Mouse (Mus musculus) T-helper 2 cell (primary cell): ENCODE measurements around the gene Prkce.

ENCODE experiments used
- in situ Hi-C: fragments of 300-600 bp; cut with MboI, MseI; formaldehyde crosslinking; loops from one replicate; pipeline ENCODE4 v1.15.1; 2025; ENCODE audit warnings: high pct_unique_total_duplicates

Gene Prkce

GRCm38 (mm10) chr17:86327958-86328357 is 160.4 kb downstream of the Prkce start:
- in situ Hi-C loops: loop anchor here (10.0 kb wide), 1 partner anchor 413 kb away; no protein-coding TSS in a partner anchor

GRCm38 (mm10) chr17:86329273-86330075 is 161.9 kb downstream of the Prkce start:
- in situ Hi-C loops: loop anchor here (10.0 kb wide), 1 partner anchor 415 kb away; no protein-coding TSS in a partner anchor

- in situ Hi-C loops: no loop called here
Measured at GRCm38 (mm10) chr17:86330076-86330955, 162.7 kb downstream of the Prkce start.

GRCm38 (mm10) chr17:86331835-86332234 is 164.2 kb downstream of the Prkce start:
- in situ Hi-C loops: no loop called here

- in situ Hi-C loops: no loop called here
Measured at GRCm38 (mm10) chr17:86334990-86335389, 167.4 kb downstream of the Prkce start.

GRCm38 (mm10) chr17:86336652-86337073 is 169.1 kb downstream of the Prkce start:
- in situ Hi-C loops: no loop called here

- in situ Hi-C loops: no loop called here
Measured at GRCm38 (mm10) chr17:86337076-86337475, 169.5 kb downstream of the Prkce start.

- in situ Hi-C loops: no loop called here
Measured at GRCm38 (mm10) chr17:86338328-86338727, 170.7 kb downstream of the Prkce start.

GRCm38 (mm10) chr17:86344032-86344431 is 176.4 kb downstream of the Prkce start:
- in situ Hi-C loops: no loop called here

GRCm38 (mm10) chr17:86345234-86346005 is 177.8 kb downstream of the Prkce start:
- in situ Hi-C loops: no loop called here

GRCm38 (mm10) chr17:86350236-86350635 is 182.7 kb downstream of the Prkce start:
- in situ Hi-C loops: loop anchor here (10.0 kb wide), 1 partner anchor 375 kb away; no protein-coding TSS in a partner anchor

- in situ Hi-C loops: loop anchor here (10.0 kb wide), 1 partner anchor 374 kb away; no protein-coding TSS in a partner anchor
Measured at GRCm38 (mm10) chr17:86350791-86351261, 183.2 kb downstream of the Prkce start.

GRCm38 (mm10) chr17:86351282-86351681 is 183.7 kb downstream of the Prkce start:
- in situ Hi-C loops: loop anchor here (10.0 kb wide), 1 partner anchor 374 kb away; no protein-coding TSS in a partner anchor

GRCm38 (mm10) chr17:86352247-86353037 is 184.9 kb downstream of the Prkce start:
- in situ Hi-C loops: loop anchor here (10.0 kb wide), 1 partner anchor 372 kb away; no protein-coding TSS in a partner anchor

GRCm38 (mm10) chr17:86353679-86354078 is 186.1 kb downstream of the Prkce start:
- in situ Hi-C loops: loop anchor here (10.0 kb wide), 1 partner anchor 371 kb away; no protein-coding TSS in a partner anchor

- in situ Hi-C loops: loop anchor here (10.0 kb wide), 1 partner anchor 371 kb away; no protein-coding TSS in a partner anchor
Measured at GRCm38 (mm10) chr17:86354101-86354500, 186.5 kb downstream of the Prkce start.

- in situ Hi-C loops: loop anchor here (10.0 kb wide), 1 partner anchor 370 kb away; no protein-coding TSS in a partner anchor
Measured at GRCm38 (mm10) chr17:86354896-86355295, 187.3 kb downstream of the Prkce start.

- in situ Hi-C loops: loop anchor here (10.0 kb wide), 1 partner anchor 369 kb away; no protein-coding TSS in a partner anchor
Measured at GRCm38 (mm10) chr17:86355318-86355717, 187.7 kb downstream of the Prkce start.

- in situ Hi-C loops: loop anchor here (10.0 kb wide), 1 partner anchor 369 kb away; no protein-coding TSS in a partner anchor
Measured at GRCm38 (mm10) chr17:86355772-86356451, 188.3 kb downstream of the Prkce start.
